Mouse (Mus musculus): ENCODE results near the gene 1700109H08Rik. TPM values are rescaled to one million over a fixed set of nuclear protein-coding genes. Genes with fewer than 3 reads are reported as not detected.
"Not testable (repeated sequence)": the region's sequence is repeated elsewhere in the genome, so short reads cannot be mapped to it uniquely, and the experiment has no call there.

Gene 1700109H08Rik
- polyA plus RNA-seq, 1 experiment from 2014 or later, result 2.3 TPM

GRCm38 (mm10) chr5:3598766-3599165 lies 27.4 kb downstream of the 1700109H08Rik start:
- no peak for DNase-seq (ENCODE audit: low spot score)

GRCm38 (mm10) chr5:3600298-3600697 lies 28.9 kb downstream of the 1700109H08Rik start:
- DNase-seq (ENCODE audit: low spot score), result no peak

GRCm38 (mm10) chr5:3600790-3601189 lies 29.4 kb downstream of the 1700109H08Rik start:
- no peak for DNase-seq (ENCODE audit: low spot score)

DNA sequence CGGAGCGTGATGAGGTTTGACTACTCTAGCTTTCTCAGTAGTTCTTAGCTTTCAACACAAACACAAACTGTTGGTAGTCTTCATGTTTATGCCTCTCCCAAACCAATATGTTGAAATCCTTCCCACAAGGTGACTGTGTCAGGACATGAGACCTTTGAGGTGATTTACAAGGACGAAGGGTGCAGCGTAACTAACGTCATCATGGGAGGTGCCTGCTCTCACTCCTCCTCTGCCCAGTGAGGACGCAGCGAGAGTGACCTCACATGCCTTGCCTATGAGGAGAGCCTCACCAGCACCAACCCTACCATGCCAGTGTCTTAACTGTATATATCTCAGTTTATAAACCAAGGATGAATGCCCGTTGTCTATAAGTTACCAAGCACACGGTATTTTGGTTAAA lies 35.7 kb downstream of the 1700109H08Rik start:
- DNase-seq (ENCODE audit: low spot score), result no peak

DNA sequence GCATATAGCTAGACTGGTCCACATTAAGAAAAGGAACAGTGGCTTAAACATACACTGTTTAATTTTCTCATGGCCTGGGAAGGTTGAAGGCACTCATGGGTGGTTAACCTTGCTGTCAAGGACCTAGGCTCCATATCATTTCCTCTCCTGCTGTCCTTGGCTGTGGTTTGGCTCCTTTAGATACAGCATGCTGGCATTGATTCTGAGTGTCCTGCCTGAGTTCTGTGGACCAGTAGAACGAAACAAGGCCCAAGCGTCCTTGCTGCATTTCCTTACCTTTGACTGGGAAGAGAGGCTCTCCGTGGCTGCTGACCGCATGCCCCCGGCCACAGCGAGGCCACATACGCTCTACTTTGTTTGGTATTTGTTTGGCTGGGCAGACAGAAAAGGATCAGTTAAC lies 37.9 kb downstream of the 1700109H08Rik start:
- no peak for DNase-seq (ENCODE audit: low spot score)

DNA sequence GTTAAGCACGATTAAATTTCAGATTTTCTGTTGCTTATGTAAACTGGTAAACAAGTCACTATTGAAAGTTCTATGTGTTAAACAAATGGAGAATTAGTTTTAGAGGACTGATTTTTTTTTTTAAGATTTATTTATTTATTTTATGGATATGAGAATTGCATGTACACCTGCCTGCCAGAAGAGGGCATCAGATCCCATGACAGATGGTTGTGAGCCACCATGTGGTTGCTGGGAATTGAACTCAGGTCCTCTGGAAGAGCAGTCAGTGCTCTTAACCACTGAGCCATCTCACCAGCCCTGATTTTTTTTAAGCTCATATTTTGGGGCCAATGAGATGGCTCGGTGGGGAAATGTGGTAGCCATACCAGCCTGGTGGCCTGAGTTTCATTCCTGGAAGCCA lies 40.5 kb downstream of the 1700109H08Rik start:
- DNase-seq (ENCODE audit: low spot score), result not testable (repeated sequence)

GRCm38 (mm10) chr5:3620486-3620885 lies 49.1 kb downstream of the 1700109H08Rik start:
- DNase-seq (ENCODE audit: low spot score), result no peak

DNA sequence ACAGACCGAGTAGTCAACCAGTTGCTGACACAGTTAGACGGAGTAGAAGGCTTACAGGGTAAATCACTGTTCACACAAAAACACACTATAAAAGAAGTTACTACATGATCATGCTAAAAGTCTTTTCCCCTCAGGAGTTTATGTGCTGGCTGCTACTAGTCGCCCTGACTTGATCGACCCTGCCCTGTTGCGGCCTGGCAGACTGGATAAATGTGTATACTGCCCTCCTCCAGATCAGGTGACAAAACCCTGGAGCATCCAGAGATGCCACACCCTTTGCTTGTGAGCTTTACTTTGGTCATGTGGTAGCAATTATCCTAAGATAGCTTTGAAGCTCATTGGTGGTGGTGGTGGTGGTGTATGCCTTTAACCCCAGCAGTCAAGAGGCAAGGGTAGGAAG lies 58.7 kb downstream of the 1700109H08Rik start:
- no peak for DNase-seq (ENCODE audit: low spot score)

GRCm38 (mm10) chr5:3631512-3632271 lies 60.3 kb downstream of the 1700109H08Rik start:
- no peak for DNase-seq (ENCODE audit: low spot score)

- no peak for DNase-seq (ENCODE audit: low spot score)
These were observed 60.9 kb downstream of the 1700109H08Rik start for GRCm38 (mm10) chr5:3632285-3632684.

- DNase-seq (ENCODE audit: low spot score), result no peak
These were observed 61.9 kb downstream of the 1700109H08Rik start for GRCm38 (mm10) chr5:3633315-3633714.

- no peak for DNase-seq (ENCODE audit: low spot score)
These were observed 62.6 kb downstream of the 1700109H08Rik start for GRCm38 (mm10) chr5:3633951-3634350.

Other genes starting within 250 kb of the 1700109H08Rik start
- 44.6 and 61.5 TPM in 2 replicates for gene Cdk6, start 230.1 kb upstream of the 1700109H08Rik start, polyA plus RNA-seq (2015; fragmentation: Nextera tagmentation; extraction: Ambion mirVana)
- 37.8 and 40.9 TPM in 2 replicates for gene Fam133b, start 27.7 kb upstream of the 1700109H08Rik start, polyA plus RNA-seq (2015; fragmentation: Nextera tagmentation; extraction: Ambion mirVana)
- gene Pex1, start 24.5 kb downstream of the 1700109H08Rik start, polyA plus RNA-seq (2015; fragmentation: Nextera tagmentation; extraction: Ambion mirVana), result 10.1 and 17.3 TPM in 2 replicates
- 16.4 and 18.6 TPM in 2 replicates for gene Rbm48, start 25.0 kb downstream of the 1700109H08Rik start, polyA plus RNA-seq (2015; fragmentation: Nextera tagmentation; extraction: Ambion mirVana)
- not detected in 2 replicates for gene Tmbim7, start 79.6 kb downstream of the 1700109H08Rik start, polyA plus RNA-seq (2015; fragmentation: Nextera tagmentation; extraction: Ambion mirVana)
- 51.2 and 53.5 TPM in 2 replicates for gene Gatad1, start 85.6 kb downstream of the 1700109H08Rik start, polyA plus RNA-seq (2015; fragmentation: Nextera tagmentation; extraction: Ambion mirVana)
- 9.5 and 11.1 TPM in 2 replicates for gene Ankib1, start 231.4 kb downstream of the 1700109H08Rik start, polyA plus RNA-seq (2015; fragmentation: Nextera tagmentation; extraction: Ambion mirVana)
- 48.7 and 60.6 TPM in 2 replicates for gene Krit1, start 231.6 kb downstream of the 1700109H08Rik start, polyA plus RNA-seq (2015; fragmentation: Nextera tagmentation; extraction: Ambion mirVana)

All from thymus, postnatal 0 days (tissue).